Mouse (Mus musculus): ENCODE measurements around the gene Hyal6.

Gene Hyal6

DNA sequence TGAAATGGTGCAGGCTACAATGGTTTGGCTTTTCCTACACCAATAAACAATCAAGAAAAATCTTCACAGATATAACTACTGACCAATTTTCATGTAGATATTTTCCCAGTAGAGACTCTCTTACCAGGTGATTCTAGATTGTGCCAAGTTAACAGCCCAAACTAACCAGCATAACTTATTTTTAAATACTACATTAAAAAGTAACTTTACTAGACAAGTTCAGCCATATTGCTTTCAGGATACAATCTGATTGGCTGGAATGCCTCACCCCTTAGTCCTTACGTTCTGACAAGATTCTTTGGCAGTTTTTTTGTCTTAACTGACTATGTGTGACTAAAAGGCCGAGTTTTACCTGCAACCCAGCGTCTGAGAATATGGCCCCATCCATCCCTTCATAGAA, at the start of gene Hyal6:
Gene Hyal6, plus strand, starts transcription at position 301 of the 400 bp plus-strand sequence.
- no peak for DNase-seq (ENCODE audit: low read depth)

- no peak for DNase-seq (ENCODE audit: low read depth)
Observed at GRCm38 (mm10) chr6:24687871-24688270, 45.2 kb upstream of the Hyal6 start.

DNA sequence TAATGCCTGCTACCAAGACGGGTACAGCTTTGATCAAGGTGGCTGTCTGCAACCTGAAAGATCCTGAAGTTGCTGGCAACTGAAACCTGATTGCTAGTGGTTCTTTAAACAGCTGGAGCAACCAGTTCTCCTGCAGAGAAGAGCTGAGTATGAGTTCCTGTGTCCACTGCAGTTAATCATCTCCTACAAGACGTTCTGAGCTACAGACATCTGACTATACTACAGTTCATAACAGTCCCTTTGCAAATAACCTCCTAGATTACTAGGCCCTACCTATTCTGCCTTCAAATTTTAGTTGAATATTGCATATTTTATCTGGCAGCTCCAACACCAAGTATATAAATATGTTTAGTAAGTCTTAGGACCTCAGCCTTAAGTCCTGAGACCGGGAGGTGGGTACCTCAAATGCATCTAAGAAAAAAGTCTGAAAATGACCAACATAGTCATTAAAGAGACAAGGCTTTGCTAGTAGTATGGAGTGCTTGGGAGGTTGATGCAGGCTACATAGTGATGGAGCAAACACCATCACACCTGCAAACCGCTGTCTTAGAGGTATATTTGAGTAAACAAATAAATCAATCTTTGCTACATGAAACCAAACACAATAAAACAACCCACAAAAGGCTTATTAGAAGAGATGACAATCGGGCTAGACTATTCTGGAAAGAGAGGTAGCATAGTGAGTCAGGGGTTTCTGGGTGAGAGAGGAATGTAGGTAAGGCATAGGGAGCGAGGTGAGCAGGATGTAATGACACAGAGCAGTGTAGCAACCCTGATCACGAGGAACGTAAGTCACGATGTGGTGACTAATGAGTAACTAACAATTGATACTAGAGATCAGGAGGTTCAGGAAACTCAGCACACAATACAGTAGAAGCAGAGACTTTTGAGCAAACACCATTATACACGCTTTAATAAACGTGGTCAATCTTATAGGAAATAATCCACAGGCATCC, 38.3 kb upstream of the Hyal6 start:
- DNase-seq (ENCODE audit: low read depth) = no peak

GRCm38 (mm10) chr6:24696117-24696516, 36.9 kb upstream of the Hyal6 start:
- no peak for DNase-seq (ENCODE audit: low read depth)

DNA sequence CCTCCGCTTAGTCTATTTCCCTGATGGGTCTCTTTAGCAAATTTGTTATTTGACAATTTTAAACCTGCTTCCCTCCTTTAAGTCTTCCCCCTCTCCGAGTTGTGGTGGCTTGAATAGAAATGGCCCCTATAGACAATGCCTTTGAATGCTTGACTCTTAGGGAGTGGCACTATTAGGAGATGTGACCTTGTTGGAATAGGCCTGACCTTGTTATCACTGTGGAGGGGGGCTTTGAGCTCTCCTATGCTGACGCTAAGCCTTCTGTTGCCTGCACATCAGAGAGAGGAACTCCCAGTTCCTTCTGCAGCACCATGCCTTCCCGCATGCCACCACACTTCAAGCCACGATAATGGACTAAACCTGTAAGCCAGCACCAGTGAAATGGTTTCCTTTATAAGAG, 35.8 kb upstream of the Hyal6 start:
- no peak for DNase-seq (ENCODE audit: low read depth)

DNA sequence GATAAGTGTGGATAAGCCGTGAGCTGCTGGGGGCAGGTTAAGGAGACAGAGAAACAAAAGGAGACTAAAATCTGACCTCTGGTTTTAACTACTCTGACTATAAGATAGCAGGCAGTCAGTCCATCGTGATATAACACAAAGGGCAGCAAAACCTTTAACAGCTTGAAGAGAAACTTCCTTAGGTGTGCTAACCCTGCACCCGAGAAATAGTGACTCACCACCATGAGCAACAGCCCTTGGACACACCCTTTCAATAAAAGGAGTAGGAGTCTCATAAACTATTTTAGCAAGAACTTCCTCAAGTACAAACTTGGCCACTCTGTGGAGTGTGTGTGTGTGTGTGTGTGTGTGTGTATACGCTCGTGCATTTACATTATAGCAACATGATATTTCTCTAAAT, 26.0 kb upstream of the Hyal6 start:
- no peak for DNase-seq (ENCODE audit: low read depth)

GRCm38 (mm10) chr6:24707499-24707898, 25.5 kb upstream of the Hyal6 start:
- DNase-seq (ENCODE audit: low read depth) = no peak

DNA sequence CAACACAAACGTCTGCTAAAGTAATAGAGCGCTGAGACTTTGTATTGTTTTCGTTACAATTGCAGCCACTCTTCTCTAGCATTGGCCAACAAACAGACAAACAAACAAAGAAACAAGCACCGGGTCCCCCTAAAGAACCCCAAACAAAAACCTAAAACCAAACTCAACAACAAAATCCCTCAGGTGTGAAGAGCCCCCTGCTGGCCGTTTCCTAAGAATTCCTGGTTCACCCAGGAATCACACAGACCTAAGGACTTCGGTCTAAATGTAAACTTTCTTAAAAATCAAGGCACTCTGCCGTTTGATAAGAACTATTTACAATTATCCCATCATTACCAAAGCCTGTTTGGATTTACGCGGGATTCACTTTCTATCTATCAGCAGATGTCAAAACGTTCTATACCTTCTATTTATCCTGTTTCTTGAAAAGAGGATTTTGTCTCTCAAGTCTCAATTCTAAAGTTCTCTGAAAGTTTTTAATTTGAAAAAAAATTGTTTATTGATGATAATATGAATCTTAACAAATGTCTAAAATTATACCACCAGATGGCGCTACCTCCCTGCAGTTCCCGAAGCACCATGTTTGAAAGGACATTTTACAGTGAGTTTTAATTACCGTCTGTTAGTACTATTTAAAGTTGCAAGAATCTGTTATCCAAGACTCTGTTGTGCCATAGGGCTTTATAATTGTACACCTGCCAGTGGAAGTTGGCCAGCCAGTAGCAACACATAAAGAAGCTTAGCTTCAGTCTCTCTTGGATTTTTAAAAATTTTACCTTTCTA, 11.5 kb upstream of the Hyal6 start:
- DNase-seq (ENCODE audit: low read depth) = peak; percentile 14

DNA sequence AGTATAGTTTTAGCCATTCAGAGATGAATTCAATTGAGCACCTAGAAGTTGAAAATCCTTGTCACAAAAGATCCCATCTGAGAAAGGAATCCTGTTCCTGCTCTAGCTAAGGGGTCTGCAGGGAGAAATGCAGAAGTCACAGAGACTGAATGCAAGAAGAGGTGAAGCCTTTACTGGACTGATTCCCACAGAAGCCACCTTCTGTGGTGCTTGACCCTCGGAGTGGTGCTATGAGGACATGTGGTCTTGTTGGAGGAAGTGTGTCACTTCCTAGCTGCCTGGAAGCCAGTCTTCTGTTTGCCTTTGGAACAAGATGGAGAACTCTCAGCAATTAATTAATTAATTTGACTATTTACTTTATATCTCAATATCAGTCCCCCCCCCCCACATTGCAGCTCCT, 4.9 kb upstream of the Hyal6 start:
- no peak for DNase-seq (ENCODE audit: low read depth)

- no peak for DNase-seq (ENCODE audit: low read depth)
Observed at GRCm38 (mm10) chr6:24734565-24734964, 1.5 kb downstream of the Hyal6 start.

GRCm38 (mm10) chr6:24748029-24748428, 15.0 kb downstream of the Hyal6 start, which contains the start of gene Hyal4:
Hyal4 (plus strand) TSS chr6:24748329.
- DNase-seq (ENCODE audit: low read depth) = no peak

DNA sequence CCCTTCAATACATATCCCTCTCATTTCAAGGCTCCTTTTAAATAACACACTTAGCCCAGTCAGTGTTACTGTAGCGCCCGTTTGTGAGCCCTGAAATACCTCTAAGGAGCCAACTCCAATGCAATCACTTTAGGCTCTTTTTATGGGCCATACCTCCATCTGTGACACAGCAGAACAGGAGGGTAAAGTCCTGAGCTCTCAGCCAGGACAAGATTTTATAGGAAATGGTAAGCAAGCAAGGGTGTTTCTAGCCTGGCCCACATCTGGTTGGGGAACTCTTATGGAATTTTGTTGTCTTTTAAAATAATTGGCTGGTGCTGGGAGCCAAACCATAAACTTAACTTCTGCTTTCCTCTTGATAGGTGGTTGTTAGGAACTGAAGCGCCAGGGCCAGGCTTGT, 26.2 kb downstream of the Hyal6 start:
- no peak for DNase-seq (ENCODE audit: low read depth)

- no peak for DNase-seq (ENCODE audit: low read depth)
Observed at GRCm38 (mm10) chr6:24766261-24766660, 33.2 kb downstream of the Hyal6 start.

DNA sequence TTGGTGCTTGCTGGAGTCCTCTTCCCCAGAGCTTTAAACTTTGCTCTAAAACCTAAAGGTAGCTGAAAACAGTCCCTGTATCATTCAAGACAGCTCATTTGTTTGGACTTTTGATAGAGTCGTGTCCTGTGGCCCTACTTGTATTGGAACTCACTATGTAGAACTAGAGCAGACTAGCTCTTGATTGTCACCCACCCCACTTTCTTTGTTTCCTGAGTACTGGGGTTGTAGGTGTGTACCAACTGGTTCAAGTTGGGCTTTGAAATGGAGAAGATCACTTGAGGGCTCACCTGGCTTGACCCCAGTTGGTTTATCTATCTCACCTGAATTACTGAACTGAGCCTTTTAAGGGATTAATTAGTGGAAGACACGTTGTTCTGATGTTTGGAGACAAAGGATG, 46.1 kb downstream of the Hyal6 start:
- DNase-seq (ENCODE audit: low read depth) = no peak

- DNase-seq (ENCODE audit: low read depth) = no peak
Observed at GRCm38 (mm10) chr6:24790888-24791287, 57.8 kb downstream of the Hyal6 start, which contains the start of gene Spam1. Spam1 (plus strand) TSS chr6:24791188.
